Mouse (Mus musculus) ES-Bruce4 (cell line): ENCODE results near the gene Rspry1.

Experiments
- CTCF ChIP-seq: IDR thresholded peaks from one replicate; pipeline ENCODE4 v1.8.1; 2011; ENCODE audit warnings: low read depth, low read length
- POLR2A ChIP-seq: IDR thresholded peaks from one replicate; pipeline ENCODE4 v1.8.1; 2011; ENCODE audit warnings: low read length; ENCODE audit not compliant: insufficient read depth

DNA sequence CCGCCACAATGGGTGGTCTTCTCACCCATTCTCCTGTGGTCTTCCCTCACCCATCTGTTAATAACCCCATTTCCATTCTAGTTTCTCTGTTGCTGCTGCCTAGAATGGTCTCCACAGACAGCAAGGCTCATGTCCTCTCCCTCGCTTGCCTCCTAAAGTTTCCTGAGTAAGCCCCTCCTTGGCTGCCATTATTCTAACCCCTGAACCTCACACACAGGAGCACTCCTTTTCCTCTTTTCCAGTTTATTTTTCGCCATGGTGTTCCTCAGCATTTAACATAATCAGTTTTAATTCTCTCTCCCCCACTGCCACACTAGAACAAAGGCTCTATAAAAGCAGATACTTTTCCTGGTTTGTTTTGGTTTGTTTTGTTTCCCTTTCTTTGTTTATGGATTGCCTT lies 51.2 kb downstream of the Rspry1 start:
- TF ChIP-seq CTCF, result no peak
- no peak for TF ChIP-seq POLR2A
